Mouse (Mus musculus): ENCODE data around the gene Engase. TPM values are rescaled to one million over a fixed set of nuclear protein-coding genes. Genes with fewer than 3 reads are reported as not detected.

Engase gene
- polyA plus RNA-seq, 1 experiment from 2014 or later: 12.6 TPM

GRCm38 (mm10) chr11:118491230-118491629, 14.6 kb downstream of the Engase start:
- Histone ChIP-seq H3K27ac (replicated peaks) (no peak overlapping the region), H3K4me3 (ENCODE audit: low read depth, low read length) (no peak overlapping the region), H3K4me2 (replicated peaks; ENCODE audit: low read depth) (no peak overlapping the region), H3K27me3 (ENCODE audit: control insufficient read depth, insufficient read depth, low read length) (no peaks in the 10 kb centered on the region), H3K9ac (ENCODE audit: low read length) (no peak overlapping the region), H3K4me1 (replicated peaks; ENCODE audit: control insufficient read depth, insufficient read depth) (no peaks in the 10 kb centered on the region), H3K36me3 (ENCODE audit: control insufficient read depth, insufficient read depth, low read length) (peaks cover 3% of the 10 kb centered on the region; the same call in 1 of the 2 replicates), H3K9me3 (ENCODE audit: control insufficient read depth, low read length) (no peaks in the 10 kb centered on the region)
- ATAC-seq (ENCODE audit: low FRiP score, low TSS enrichment): no peak
- no peak for TF ChIP-seq CTCF (IDR thresholded peaks at IDR 0.05; ENCODE audit: low read depth)
- no peak for TF ChIP-seq EP300 (optimal IDR thresholded peaks at IDR 0.05)
- WGBS: 87% methylated on average over 7 of the region's 7 CpGs
- no peak for DNase-seq (ENCODE audit: low spot score)

- Histone ChIP-seq H3K27ac (replicated peaks) (no peak overlapping the region), H3K4me2 (replicated peaks; ENCODE audit: low read depth) (no peak overlapping the region), H3K4me3 (ENCODE audit: low read depth, low read length) (no peak overlapping the region), H3K9ac (ENCODE audit: low read length) (no peak overlapping the region), H3K9me3 (ENCODE audit: control insufficient read depth, low read length) (no peaks in the 10 kb centered on the region), H3K4me1 (replicated peaks; ENCODE audit: control insufficient read depth, insufficient read depth) (no peaks in the 10 kb centered on the region), H3K27me3 (ENCODE audit: control insufficient read depth, insufficient read depth, low read length) (no peaks in the 10 kb centered on the region), H3K36me3 (ENCODE audit: control insufficient read depth, insufficient read depth, low read length) (no peaks in the 10 kb centered on the region)
- TF ChIP-seq CTCF (IDR thresholded peaks at IDR 0.05; ENCODE audit: low read depth) (no peak), EP300 (optimal IDR thresholded peaks at IDR 0.05) (no peak)
- 57% methylated on average over 2 of the region's 2 CpGs for WGBS
- DNase-seq (ENCODE audit: low spot score) (no peak), ATAC-seq (ENCODE audit: low FRiP score, low TSS enrichment) (no peak)
Observed at GRCm38 (mm10) chr11:118493458-118493857, 16.8 kb downstream of the Engase start.

DNA sequence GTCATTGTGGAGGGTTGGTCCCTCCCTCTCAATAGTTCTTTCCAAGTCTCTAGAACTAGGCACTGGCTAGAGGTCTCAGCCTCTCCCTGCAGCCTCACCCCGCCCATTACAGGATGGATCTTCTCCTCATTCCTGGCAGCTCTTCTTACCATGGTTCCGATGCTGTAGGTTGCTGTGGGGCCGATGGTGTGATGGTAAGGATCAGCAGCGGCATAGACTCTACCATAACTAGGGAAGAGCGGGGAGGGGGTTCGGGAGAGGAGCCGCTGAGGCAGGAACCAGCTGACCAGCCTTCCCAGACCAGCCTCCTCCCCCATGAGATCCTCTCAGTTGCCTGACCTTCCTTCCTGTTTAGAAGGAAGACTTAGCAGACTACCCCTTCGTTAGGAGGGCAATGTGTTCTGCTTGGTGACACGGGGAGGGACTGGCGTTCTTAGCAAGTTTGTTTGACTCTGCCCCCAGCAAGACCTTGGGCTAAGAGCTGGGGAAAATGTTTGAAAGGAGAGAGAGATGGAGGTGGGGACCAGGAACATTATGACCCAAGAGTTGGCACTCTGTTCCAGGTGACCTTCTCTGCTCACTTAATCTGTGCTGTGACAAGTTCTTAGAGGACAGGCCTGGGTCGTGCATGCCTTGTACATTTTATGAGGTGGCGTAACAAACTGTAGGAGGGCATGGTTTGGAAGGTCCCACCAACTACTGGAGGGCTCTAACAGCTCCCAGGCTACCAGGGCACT, 17.5 kb downstream of the Engase start:
- Histone ChIP-seq H3K4me3 (ENCODE audit: low read depth, low read length) (no peak overlapping the region), H3K27me3 (ENCODE audit: control insufficient read depth, insufficient read depth, low read length) (no peaks in the 10 kb centered on the region), H3K4me2 (replicated peaks; ENCODE audit: low read depth) (no peak overlapping the region), H3K9me3 (ENCODE audit: control insufficient read depth, low read length) (no peaks in the 10 kb centered on the region), H3K9ac (ENCODE audit: low read length) (no peak overlapping the region), H3K4me1 (replicated peaks; ENCODE audit: control insufficient read depth, insufficient read depth) (no peaks in the 10 kb centered on the region), H3K36me3 (ENCODE audit: control insufficient read depth, insufficient read depth, low read length) (no peaks in the 10 kb centered on the region), H3K27ac (replicated peaks) (no peak overlapping the region)
- 77% methylated on average over 12 of the region's 12 CpGs for WGBS
- no peak for ATAC-seq (ENCODE audit: low FRiP score, low TSS enrichment)
- TF ChIP-seq CTCF (IDR thresholded peaks at IDR 0.05; ENCODE audit: low read depth): no peak
- TF ChIP-seq EP300 (optimal IDR thresholded peaks at IDR 0.05): no peak
- DNase-seq (ENCODE audit: low spot score): no peak

- Histone ChIP-seq H3K4me2 (replicated peaks; ENCODE audit: low read depth) (no peak overlapping the region), H3K27me3 (ENCODE audit: control insufficient read depth, insufficient read depth, low read length) (no peaks in the 10 kb centered on the region), H3K27ac (replicated peaks) (no peak overlapping the region), H3K4me3 (ENCODE audit: low read depth, low read length) (no peak overlapping the region), H3K36me3 (ENCODE audit: control insufficient read depth, insufficient read depth, low read length) (no peaks in the 10 kb centered on the region), H3K4me1 (replicated peaks; ENCODE audit: control insufficient read depth, insufficient read depth) (no peaks in the 10 kb centered on the region), H3K9me3 (ENCODE audit: control insufficient read depth, low read length) (no peaks in the 10 kb centered on the region), H3K9ac (ENCODE audit: low read length) (no peak overlapping the region)
- DNase-seq (ENCODE audit: low spot score): no peak
- WGBS: 49% methylated on average over 5 of the region's 5 CpGs
- ATAC-seq (ENCODE audit: low FRiP score, low TSS enrichment): no peak
- TF ChIP-seq CTCF (IDR thresholded peaks at IDR 0.05; ENCODE audit: low read depth) (no peak), EP300 (optimal IDR thresholded peaks at IDR 0.05) (no peak)
Observed at GRCm38 (mm10) chr11:118495065-118495464, 18.4 kb downstream of the Engase start.

GRCm38 (mm10) chr11:118496066-118496689, 19.5 kb downstream of the Engase start:
- H3K4me1 ChIP-seq (replicated peaks; ENCODE audit: control insufficient read depth, insufficient read depth): no peaks in the 10 kb centered on the region
- ATAC-seq (ENCODE audit: low FRiP score, low TSS enrichment) (no peak), DNase-seq (ENCODE audit: low spot score) (no peak)
- H3K9me3 ChIP-seq (ENCODE audit: control insufficient read depth, low read length): no peaks in the 10 kb centered on the region
- 60% methylated on average over 20 of the region's 20 CpGs for WGBS
- H3K9ac ChIP-seq (ENCODE audit: low read length): no peak overlapping the region
- no peak overlapping the region for H3K4me2 ChIP-seq (replicated peaks; ENCODE audit: low read depth)
- H3K27me3 ChIP-seq (ENCODE audit: control insufficient read depth, insufficient read depth, low read length): no peaks in the 10 kb centered on the region
- no peak overlapping the region for H3K27ac ChIP-seq (replicated peaks)
- no peaks in the 10 kb centered on the region for H3K36me3 ChIP-seq (ENCODE audit: control insufficient read depth, insufficient read depth, low read length)
- no peak for TF ChIP-seq EP300 (optimal IDR thresholded peaks at IDR 0.05)
- no peak for TF ChIP-seq CTCF (IDR thresholded peaks at IDR 0.05; ENCODE audit: low read depth)
- H3K4me3 ChIP-seq (ENCODE audit: low read depth, low read length): no peak overlapping the region

DNA sequence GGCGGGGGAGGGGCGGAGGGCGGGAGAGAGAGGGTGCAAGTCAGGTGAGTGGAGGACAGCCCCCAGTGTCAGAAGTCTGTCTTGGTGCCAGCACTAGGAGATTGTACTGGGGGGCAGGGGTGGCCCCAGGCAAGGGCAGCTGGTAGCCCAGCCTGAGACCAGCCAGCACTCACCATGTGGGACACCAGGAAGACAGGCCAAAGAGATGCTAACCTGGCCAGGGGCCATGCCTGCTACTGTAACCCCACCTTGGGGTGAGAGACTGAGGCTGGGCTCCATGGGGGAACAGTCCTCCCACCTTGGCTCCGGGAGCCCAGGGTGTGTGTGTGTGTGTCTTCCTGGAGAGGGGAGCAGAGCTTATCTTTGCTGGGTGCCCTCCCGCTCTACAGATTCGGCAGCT, 26.4 kb downstream of the Engase start:
- Histone ChIP-seq H3K4me1 (replicated peaks; ENCODE audit: control insufficient read depth, insufficient read depth) (no peaks in the 10 kb centered on the region), H3K4me2 (replicated peaks; ENCODE audit: low read depth) (no peak overlapping the region), H3K4me3 (ENCODE audit: low read depth, low read length) (no peak overlapping the region), H3K36me3 (ENCODE audit: control insufficient read depth, insufficient read depth, low read length) (no peaks in the 10 kb centered on the region), H3K9ac (ENCODE audit: low read length) (no peak overlapping the region), H3K27me3 (ENCODE audit: control insufficient read depth, insufficient read depth, low read length) (no peaks in the 10 kb centered on the region), H3K27ac (replicated peaks) (no peak overlapping the region), H3K9me3 (ENCODE audit: control insufficient read depth, low read length) (no peaks in the 10 kb centered on the region)
- DNase-seq (ENCODE audit: low spot score) (no peak), ATAC-seq (ENCODE audit: low FRiP score, low TSS enrichment) (no peak)
- TF ChIP-seq EP300 (optimal IDR thresholded peaks at IDR 0.05) (no peak), CTCF (IDR thresholded peaks at IDR 0.05; ENCODE audit: low read depth) (no peak)
- 30% methylated on average over 4 of the region's 6 CpGs for WGBS
